In genomic region chr4:57846991-57847422, GRCm38 (mm10) we compare ENCODE assay signal across 9 mouse cellular contexts.
DNase-seq lines count a peak whose midpoint lies in the region; ATAC-seq and TF ChIP-seq lines count a peak whose summit lies in the region.
"Had no signal": no experiment of that assay in that cellular context is flagged by ENCODE, and none has a peak within 500 bp of the region (broad histone marks: within the 10 kb centered on the region; RNA-seq: fewer than 3 reads in every experiment).

No protein-coding gene starts in this region.

- H3K9me3 ChIP-seq in lung, postnatal 0 days (ENCODE audit: low read length), result no peaks in the 10 kb centered on the region

- DNase-seq in layer of hippocampus, adult 2 months (ENCODE audit: low spot score in 2 of 2), result no peak
- no peak for DNase-seq in layer of hippocampus, postnatal 14 days (ENCODE audit: low spot score in 2 of 2)
- peak; percentile 75 for DNase-seq in heart, adult 8-10 months (ENCODE audit: low spot score)
- DNase-seq in kidney, adult 2 months, result peak; percentile 75
- DNase-seq in lung, postnatal 0 days (ENCODE audit: low spot score), result peak; percentile 81
- no peak for DNase-seq in urinary bladder, adult 2 months (ENCODE audit: low spot score)
- DNase-seq in right cerebral cortex, adult 2 months (ENCODE audit: low spot score in 2 of 2), result no peak

- no peak for TF ChIP-seq POLR2A in kidney, adult 2 months (IDR thresholded peaks at IDR 0.05; ENCODE audit: low read depth, low read length)

- H3K9ac ChIP-seq in lung, postnatal 0 days (replicated peaks; ENCODE audit: low read depth), result peak overlapping the region; percentile 63

- peak; percentile 24 for ATAC-seq in lung, postnatal 0 days
- ATAC-seq in inflammation-experienced regulatory T-cells, adult 6 months, result no peak

- no peak; the same call in 1 of the 2 replicates for TF ChIP-seq EP300 in lung, postnatal 0 days (IDR thresholded peaks at IDR 0.05)

- no peak for TF ChIP-seq CTCF in layer of hippocampus, adult 2 months (conservative IDR thresholded peaks at IDR 0.05)
- no peak for TF ChIP-seq CTCF in kidney, adult 2 months (conservative IDR thresholded peaks at IDR 0.05; ENCODE audit: insufficient read depth, insufficient read length, low read depth, low read length)
- no peak for TF ChIP-seq CTCF in lung, postnatal 0 days (IDR thresholded peaks at IDR 0.05)

- H3K4me3 ChIP-seq in layer of hippocampus, adult 2 months, result peak overlapping the region; percentile 30; the same call in 1 of the 2 replicates
- peak overlapping the region; percentile 71 for H3K4me3 ChIP-seq in kidney, adult 2 months (ENCODE audit: insufficient read depth, low read depth, low read length)
- peak overlapping the region; percentile 48 for H3K4me3 ChIP-seq in lung, postnatal 0 days (ENCODE audit: low read depth, low read length)

- peaks cover 11% of the 10 kb centered on the region; the same call in 1 of the 2 replicates for H3K4me1 ChIP-seq in kidney, adult 2 months (ENCODE audit: control insufficient read depth, insufficient read depth, low read length)
- H3K4me1 ChIP-seq in lung, postnatal 0 days (ENCODE audit: insufficient read depth, low read depth, low read length), result peaks cover 22% of the 10 kb centered on the region

- peak overlapping the region; percentile 66 for H3K4me2 ChIP-seq in lung, postnatal 0 days (replicated peaks; ENCODE audit: low read depth, low read length)

- WGBS in kidney, adult 2 months, result 44% methylated on average over 8 of the region's 8 CpGs
- WGBS in lung, postnatal 0 days, result 12% methylated on average over 8 of the region's 8 CpGs

- H3K27me3 ChIP-seq in kidney, adult 2 months (replicated peaks; ENCODE audit: control insufficient read depth, insufficient read depth, low read length), result no peaks in the 10 kb centered on the region
- no peaks in the 10 kb centered on the region for H3K27me3 ChIP-seq in lung, postnatal 0 days (replicated peaks; ENCODE audit: insufficient read depth, low read length)

- peak overlapping the region; percentile 21 for H3K27ac ChIP-seq in layer of hippocampus, adult 2 months
- H3K27ac ChIP-seq in kidney, adult 2 months (ENCODE audit: insufficient read depth, low read depth, low read length), result peak overlapping the region; percentile 92
- peak overlapping the region; percentile 96 for H3K27ac ChIP-seq in lung, postnatal 0 days (ENCODE audit: low read length)

- H3K36me3 ChIP-seq in kidney, adult 2 months (ENCODE audit: control insufficient read depth, insufficient read depth, low read length), result no peaks in the 10 kb centered on the region
- peaks cover 7% of the 10 kb centered on the region; the same call in 1 of the 2 replicates for H3K36me3 ChIP-seq in lung, postnatal 0 days (ENCODE audit: insufficient read depth, low read length)
- H3K36me3 ChIP-seq: G1E had no signal

Comparison
In these comparisons a context has a peak if more than half of its experiments do, and no peak if none do; other contexts are left out.
1. DNase-seq: peak in heart, adult 8-10 months (single experiment), kidney, adult 2 months (single experiment) and lung, postnatal 0 days (single experiment); none in layer of hippocampus, adult 2 months (0 of 2), layer of hippocampus, postnatal 14 days (0 of 2), urinary bladder, adult 2 months (single experiment) and right cerebral cortex, adult 2 months (0 of 2).
2. H3K27ac ChIP-seq: peak in every context shown above with its lines; median percentile 96 in lung, postnatal 0 days; 92 in kidney, adult 2 months; 21 in layer of hippocampus, adult 2 months.
3. Peak in every context shown above with its lines, with median percentiles within 50 percentile points of each other: H3K4me3 ChIP-seq.